Mouse (Mus musculus) right cerebral cortex, adult 18-20 months (tissue): ENCODE measurements at regions not wholly inside any gene's neighbourhood (a gene's known extent, or its start where the extent isn't known, plus 50 kb on each side); places are given as distances from the start of the nearest gene placed in this dataset.

ENCODE experiments used
- DNase-seq: peaks from one replicate; pipeline ENCODE4 v3.0.0; 2022; ENCODE audit warnings: mixed read lengths

GRCm38 (mm10) chr4:68367983-68368382, 586.2 kb downstream of the Brinp1 start:
- DNase-seq, result no peak

DNA sequence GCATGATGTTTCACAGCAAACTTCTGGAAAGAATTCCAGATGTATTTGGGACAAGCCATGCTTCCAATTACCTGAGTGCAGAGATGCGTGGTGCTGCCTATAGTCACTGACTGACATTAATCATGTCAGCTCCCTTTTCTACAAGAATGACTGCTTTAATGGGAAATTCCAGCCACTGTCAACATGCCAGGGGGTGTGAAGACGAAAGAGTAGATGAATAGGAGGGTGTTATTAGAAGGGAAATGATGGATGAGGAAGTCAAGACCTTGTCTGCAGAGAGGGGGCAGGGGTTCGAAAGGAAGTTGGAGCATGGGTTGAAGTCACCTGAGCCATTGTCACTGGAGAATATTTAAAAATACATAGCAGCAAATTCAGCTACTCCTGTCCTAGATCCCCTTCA, 634.6 kb downstream of the Brinp1 start:
- DNase-seq, result no peak

- no peak for DNase-seq
Observed at GRCm38 (mm10) chr4:68312751-68313150, 641.4 kb downstream of the Brinp1 start.

DNA sequence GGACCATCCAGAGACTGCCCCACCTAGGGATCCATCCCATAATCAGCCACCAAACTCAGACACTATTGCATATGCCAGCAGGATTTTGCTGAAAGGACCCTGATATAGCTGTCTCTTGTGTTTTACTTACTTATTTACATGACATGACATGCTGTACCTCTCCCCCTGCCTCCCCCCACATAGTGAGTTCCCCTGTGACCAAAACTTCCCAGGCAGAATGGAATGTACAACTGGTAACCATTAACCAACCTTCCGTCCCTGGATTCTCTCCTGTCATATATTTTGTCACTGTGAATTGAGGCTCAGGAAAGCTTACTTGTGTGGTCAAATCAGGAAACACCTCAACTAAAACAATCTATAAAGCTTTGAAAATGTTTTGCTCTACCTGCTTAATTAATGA, 669.4 kb downstream of the Brinp1 start:
- no peak for DNase-seq

DNA sequence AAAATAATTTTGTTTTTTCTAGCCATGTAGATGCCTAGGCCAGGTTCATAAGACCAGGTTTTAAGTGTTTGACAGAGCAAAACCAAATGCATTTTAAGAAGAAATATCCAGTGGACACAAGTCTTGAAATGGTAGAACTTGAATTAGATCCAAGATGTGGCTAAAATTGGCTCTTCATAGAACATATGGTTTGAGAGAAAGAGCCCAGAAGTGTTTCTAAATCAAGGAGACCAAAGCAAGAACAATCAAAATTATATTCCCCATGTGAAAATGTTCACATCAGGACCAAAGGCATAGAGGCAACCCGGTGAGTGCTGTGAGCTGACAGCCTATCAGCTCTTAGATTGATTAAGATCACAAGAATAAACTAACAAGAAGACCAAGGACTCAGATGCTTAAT, 673.3 kb downstream of the Brinp1 start:
- DNase-seq, result no peak

- DNase-seq, result peak; percentile 3
Observed at GRCm38 (mm10) chr4:68275063-68275708, 679.0 kb downstream of the Brinp1 start.
